Mouse (Mus musculus) myocyte (in vitro differentiated cells): ENCODE results near the gene Uqcrq. TPM values are rescaled to one million over a fixed set of nuclear protein-coding genes. Genes with fewer than 3 reads are reported as not detected.

Experiments used
- H3K27me3 ChIP-seq: one replicate; pipeline ENCODE4 v1.6.1; 2011; ENCODE audit not compliant: control insufficient read depth, insufficient read depth, insufficient read length
- H3K36me3 ChIP-seq: one replicate; pipeline ENCODE4 v1.6.1; 2011; ENCODE audit not compliant: control insufficient read depth, insufficient read depth
- H3K4me2 ChIP-seq: one replicate; pipeline ENCODE4 v1.6.1; 2011; ENCODE audit warnings: low read depth, control low read depth
- H3K4me3 ChIP-seq: one replicate; pipeline ENCODE4 v1.5.1; 2011; ENCODE audit warnings: mild to moderate bottlenecking, control low read depth, moderate library complexity
- H3K79me2 ChIP-seq: one replicate; pipeline ENCODE4 v1.6.1; 2011; ENCODE audit not compliant: control insufficient read depth, insufficient read depth
- H3ac ChIP-seq: one replicate; pipeline ENCODE4 v1.6.1; 2011; ENCODE audit not compliant: control insufficient read depth, insufficient read length
- CEBPB ChIP-seq: IDR thresholded peaks from 2 replicates; pipeline ENCODE4 v1.6.1; 2011; ENCODE audit warnings: mild to moderate bottlenecking, moderate library complexity; ENCODE audit not compliant: poor library complexity, insufficient read depth, severe bottlenecking
- E2F4 ChIP-seq: IDR thresholded peaks from one replicate; pipeline ENCODE4 v1.6.1; 2011; ENCODE audit warnings: mild to moderate bottlenecking, control low read depth, moderate library complexity; ENCODE audit not compliant: insufficient read depth
- MAX ChIP-seq: IDR thresholded peaks from one replicate; pipeline ENCODE4 v1.6.1; 2011; ENCODE audit warnings: low read depth, mild to moderate bottlenecking, control low read depth
- MYOD1 ChIP-seq, 3 experiments: IDR thresholded peaks; one replicate each; pipeline ENCODE4 v1.6.1; 2011; ENCODE audit warnings: control low read depth in 2 of 3, low read depth in 2 of 3, mild to moderate bottlenecking in 2 of 3, moderate library complexity in 1 of 3; ENCODE audit not compliant: insufficient read length in 2 of 3, control insufficient read depth in 1 of 3
- MYOG ChIP-seq, 3 experiments: IDR thresholded peaks; one replicate each; pipeline ENCODE4 v1.6.1; 2011; ENCODE audit warnings: control low read depth in 2 of 3, low read depth in 2 of 3, mild to moderate bottlenecking in 2 of 3; ENCODE audit not compliant: insufficient read length in 2 of 3, control insufficient read depth in 1 of 3, insufficient read depth in 1 of 3
- POLR2A ChIP-seq: IDR thresholded peaks from one replicate; pipeline ENCODE4 v1.6.1; 2011; ENCODE audit warnings: low read depth, mild to moderate bottlenecking, control low read depth, moderate library complexity; ENCODE audit not compliant: insufficient read length
- POLR2AphosphoS2 ChIP-seq: IDR thresholded peaks from one replicate; pipeline ENCODE4 v1.6.1; 2011; ENCODE audit warnings: low read depth, control low read depth; ENCODE audit not compliant: insufficient read length
- REST ChIP-seq: IDR thresholded peaks from one replicate; pipeline ENCODE4 v1.6.1; 2011; ENCODE audit warnings: mild to moderate bottlenecking, control low read depth, moderate library complexity; ENCODE audit not compliant: insufficient read depth, insufficient read length
- SRF ChIP-seq: IDR thresholded peaks from one replicate; pipeline ENCODE4 v1.6.1; 2011; ENCODE audit warnings: low read depth; ENCODE audit not compliant: control insufficient read depth, insufficient read length
- TCF12 ChIP-seq: IDR thresholded peaks from one replicate; pipeline ENCODE4 v1.6.1; 2011; ENCODE audit warnings: mild to moderate bottlenecking, control low read depth; ENCODE audit not compliant: poor library complexity, insufficient read depth, severe bottlenecking
- TCF3 ChIP-seq: IDR thresholded peaks from one replicate; pipeline ENCODE4 v1.6.1; 2011; ENCODE audit warnings: low read depth, control low read depth; ENCODE audit not compliant: insufficient read length
- USF1 ChIP-seq: IDR thresholded peaks from one replicate; pipeline ENCODE4 v1.6.1; 2011; ENCODE audit warnings: low read depth, mild to moderate bottlenecking, control low read depth, moderate library complexity
- polyA plus RNA-seq: library from polyadenylated mRNA; unstranded; fragments of >200 nt; fragmentation: generic; extraction: Trizol; gene quantifications from one replicate; pipeline ENCODE4 v1.2.1, GENCODE M21; 2012; ENCODE audit warnings: missing spikeins

Uqcrq gene
- polyA plus RNA-seq, 1 experiment: 1,153 TPM

- no peak overlapping the region for H3ac ChIP-seq
- H3K36me3 ChIP-seq: no peaks in the 10 kb centered on the region
- no peaks in the 10 kb centered on the region for H3K79me2 ChIP-seq
- H3K4me3 ChIP-seq: no peak overlapping the region
- no peaks in the 10 kb centered on the region for H3K27me3 ChIP-seq
- H3K4me2 ChIP-seq: peak overlapping the region; percentile 16
- TF ChIP-seq MYOD1 (IDR thresholded peaks at IDR 0.05; ENCODE audit: control insufficient read depth in 1 of 3, insufficient read length in 2 of 3, low read depth in 2 of 3) (no peak), CEBPB (no peak), TCF12 (no peak), USF1 (no peak), SRF (no peak), E2F4 (no peak), REST (no peak), MAX (no peak), POLR2A (no peak), POLR2AphosphoS2 (no peak), MYOG (IDR thresholded peaks at IDR 0.05; ENCODE audit: control insufficient read depth in 1 of 3, insufficient read depth in 1 of 3, insufficient read length in 2 of 3, low read depth in 2 of 3) (no peak), TCF3 (no peak)
Measured at GRCm38 (mm10) chr11:53443861-53444260, 13.2 kb upstream of the Uqcrq start.

GRCm38 (mm10) chr11:53441921-53442320 is 11.3 kb upstream of the Uqcrq start:
- Histone ChIP-seq H3K4me3 (no peak overlapping the region), H3K27me3 (peaks cover 6% of the 10 kb centered on the region), H3K4me2 (no peak overlapping the region), H3K79me2 (no peaks in the 10 kb centered on the region), H3K36me3 (no peaks in the 10 kb centered on the region), H3ac (no peak overlapping the region)
- no peak for TF ChIP-seq MYOG (IDR thresholded peaks at IDR 0.05; ENCODE audit: control insufficient read depth in 1 of 3, insufficient read depth in 1 of 3, insufficient read length in 2 of 3, low read depth in 2 of 3)
- TF ChIP-seq MAX: no peak
- TF ChIP-seq CEBPB: no peak
- TF ChIP-seq POLR2A: no peak
- TF ChIP-seq POLR2AphosphoS2: no peak
- no peak for TF ChIP-seq TCF12
- TF ChIP-seq SRF: no peak
- TF ChIP-seq E2F4: no peak
- TF ChIP-seq MYOD1 (IDR thresholded peaks at IDR 0.05; ENCODE audit: control insufficient read depth in 1 of 3, insufficient read length in 2 of 3, low read depth in 2 of 3): no peak
- no peak for TF ChIP-seq TCF3

- H3K4me3 ChIP-seq: no peak overlapping the region
- H3K36me3 ChIP-seq: no peaks in the 10 kb centered on the region
- peaks cover 13% of the 10 kb centered on the region for H3K27me3 ChIP-seq
- TF ChIP-seq TCF12 (no peak), REST (no peak), CEBPB (no peak), POLR2AphosphoS2 (no peak), MYOG (IDR thresholded peaks at IDR 0.05; ENCODE audit: control insufficient read depth in 1 of 3, insufficient read depth in 1 of 3, insufficient read length in 2 of 3, low read depth in 2 of 3) (no peak), TCF3 (no peak), USF1 (no peak), E2F4 (no peak), MYOD1 (IDR thresholded peaks at IDR 0.05; ENCODE audit: control insufficient read depth in 1 of 3, insufficient read length in 2 of 3, low read depth in 2 of 3) (no peak), POLR2A (no peak), SRF (no peak)
- no peak overlapping the region for H3K4me2 ChIP-seq
- no peaks in the 10 kb centered on the region for H3K79me2 ChIP-seq
- no peak overlapping the region for H3ac ChIP-seq
Measured at GRCm38 (mm10) chr11:53436338-53436737, 5.7 kb upstream of the Uqcrq start.

- H3ac ChIP-seq: no peak overlapping the region
- no peak overlapping the region for H3K4me2 ChIP-seq
- TF ChIP-seq SRF: no peak
- TF ChIP-seq MYOG (IDR thresholded peaks at IDR 0.05; ENCODE audit: control insufficient read depth in 1 of 3, insufficient read depth in 1 of 3, insufficient read length in 2 of 3, low read depth in 2 of 3): no peak
- no peak for TF ChIP-seq MAX
- no peak for TF ChIP-seq E2F4
- TF ChIP-seq TCF3: no peak
- TF ChIP-seq CEBPB: no peak
- TF ChIP-seq POLR2AphosphoS2: no peak
- no peak for TF ChIP-seq MYOD1 (IDR thresholded peaks at IDR 0.05; ENCODE audit: control insufficient read depth in 1 of 3, insufficient read length in 2 of 3, low read depth in 2 of 3)
- no peak for TF ChIP-seq REST
- no peak for TF ChIP-seq USF1
- no peak for TF ChIP-seq POLR2A
- no peak for TF ChIP-seq TCF12
- H3K36me3 ChIP-seq: no peaks in the 10 kb centered on the region
- peaks cover under 1% of the 10 kb centered on the region for H3K79me2 ChIP-seq
- no peak overlapping the region for H3K4me3 ChIP-seq
- peaks cover 13% of the 10 kb centered on the region for H3K27me3 ChIP-seq
Measured at GRCm38 (mm10) chr11:53435504-53435903, 4.9 kb upstream of the Uqcrq start.

GRCm38 (mm10) chr11:53433057-53433456 is 2.4 kb upstream of the Uqcrq start:
- H3K79me2 ChIP-seq: peaks cover 19% of the 10 kb centered on the region

More at GRCm38 (mm10) chr11:53433057-53433456, 2.4 kb upstream of the Uqcrq start:
- no peak for TF ChIP-seq POLR2A
- no peak for TF ChIP-seq E2F4
- TF ChIP-seq CEBPB: no peak
- TF ChIP-seq USF1: no peak
- no peak for TF ChIP-seq MYOG (IDR thresholded peaks at IDR 0.05; ENCODE audit: control insufficient read depth in 1 of 3, insufficient read depth in 1 of 3, insufficient read length in 2 of 3, low read depth in 2 of 3)
- no peak for TF ChIP-seq TCF12
- TF ChIP-seq TCF3: no peak
- no peak for TF ChIP-seq MAX
- Histone ChIP-seq H3ac (no peak overlapping the region), H3K27me3 (peaks cover 13% of the 10 kb centered on the region), H3K36me3 (peaks cover 9% of the 10 kb centered on the region), H3K4me3 (no peak overlapping the region), H3K4me2 (no peak overlapping the region)
